Mouse (Mus musculus) brain, embryonic 14.5 days (tissue): ENCODE measurements at regions not wholly inside any gene's neighbourhood (a gene's known extent, or its start where the extent isn't known, plus 50 kb on each side); places are given as distances from the start of the nearest gene placed in this dataset.
"Not testable (repeated sequence)": the region's sequence is repeated elsewhere in the genome, so short reads cannot be mapped to it uniquely, and the experiment has no call there.

Source experiments
- CTCF ChIP-seq: fragments of 200-500 bp; IDR thresholded peaks from 2 replicates; pipeline ENCODE4 v1.5.1; 2012; ENCODE audit warnings: inconsistent platforms, mild to moderate bottlenecking, moderate library complexity, borderline replicate concordance; ENCODE audit not compliant: insufficient read depth, insufficient read length; ENCODE audit errors: extremely low read depth
- POLR2A ChIP-seq: fragments of 200-500 bp; IDR thresholded peaks from 2 replicates; pipeline ENCODE4 v1.6.1; 2012; ENCODE audit warnings: mild to moderate bottlenecking, inconsistent platforms, borderline replicate concordance; ENCODE audit not compliant: poor library complexity, insufficient read depth, insufficient read length, severe bottlenecking; ENCODE audit errors: extremely low read depth

GRCm38 (mm10) chr6:37707671-37708070 lies 162.9 kb upstream of the Trim24 start:
- not testable (repeated sequence) for TF ChIP-seq POLR2A, CTCF
